Mouse (Mus musculus) bone marrow, adult 2 months (tissue): ENCODE data around the gene Slc35e2. TPM values are rescaled to one million over a fixed set of nuclear protein-coding genes. Genes with fewer than 3 reads are reported as not detected.

Experiments
- H3K27ac ChIP-seq: fragments of 200-500 bp; 2 replicates; pipeline ENCODE4 v1.5.1; 2012; ENCODE audit warnings: low read depth, mild to moderate bottlenecking, control low read depth, inconsistent platforms, low read length; ENCODE audit not compliant: control insufficient read depth, poor library complexity, insufficient read depth
- H3K4me1 ChIP-seq: fragments of 200-500 bp; 2 replicates; pipeline ENCODE4 v1.6.1; 2011; ENCODE audit warnings: low read length; ENCODE audit not compliant: control insufficient read depth, insufficient read depth
- H3K4me3 ChIP-seq: fragments of 200-500 bp; replicated peaks from 2 replicates; pipeline ENCODE3; 2011; ENCODE audit warnings: mild to moderate bottlenecking, low read depth, low read length, control low read depth; ENCODE audit not compliant: control insufficient read depth
- CTCF ChIP-seq: fragments of 200-500 bp; IDR thresholded peaks from 2 replicates; pipeline ENCODE4 v1.5.1; 2011; ENCODE audit warnings: low read length, control low read depth; ENCODE audit not compliant: control insufficient read depth, insufficient read depth
- POLR2A ChIP-seq: fragments of 200-500 bp; IDR thresholded peaks from 2 replicates; pipeline ENCODE4 v1.6.1; 2011; ENCODE audit warnings: low read depth, mild to moderate bottlenecking, control low read depth, low read length, borderline replicate concordance; ENCODE audit not compliant: control insufficient read depth
- WGBS: fragments of 180-500 bp; shearing (Covaris S2); methylation state at CpG from one replicate; pipeline ENCODE4 v1.1.7; 2018; 5-methylcytosine and 5-hydroxymethylcytosine counted together
- polyA plus RNA-seq: library from polyadenylated mRNA; stranded (reverse); fragments of >200 nt; gene quantifications from 2 replicates; pipeline ENCODE4 v1.2.4, GENCODE M21; 2011; ENCODE audit warnings: low replicate concordance; ENCODE audit not compliant: missing spikeins, insufficient read depth, insufficient read length

Slc35e2 gene
- polyA plus RNA-seq, 1 experiment = 8.4 TPM

- WGBS = 60% methylated on average over 2 of the region's 2 CpGs
- no peak overlapping the region for H3K4me3 ChIP-seq
- no peak for TF ChIP-seq CTCF
- no peak for TF ChIP-seq POLR2A
- H3K27ac ChIP-seq = no peak overlapping the region
- H3K4me1 ChIP-seq = no peaks in the 10 kb centered on the region; the same call in 1 of the 2 replicates
These were observed 29.8 kb upstream of the Slc35e2 start for GRCm38 (mm10) chr4:155571442-155571841.

- Histone ChIP-seq H3K4me3 (no peak overlapping the region), H3K4me1 (no peaks in the 10 kb centered on the region), H3K27ac (no peak overlapping the region)
- no peak for TF ChIP-seq POLR2A
- TF ChIP-seq CTCF = no peak
- WGBS = 70% methylated on average over 2 of the region's 2 CpGs
These were observed 28.1 kb upstream of the Slc35e2 start for GRCm38 (mm10) chr4:155573155-155573554.

GRCm38 (mm10) chr4:155573876-155574275, 27.3 kb upstream of the Slc35e2 start:
- H3K4me3 ChIP-seq = no peak overlapping the region
- WGBS = 81% methylated on average over 9 of the region's 9 CpGs
- no peaks in the 10 kb centered on the region for H3K4me1 ChIP-seq
- H3K27ac ChIP-seq = no peak overlapping the region
- no peak for TF ChIP-seq CTCF
- no peak for TF ChIP-seq POLR2A

GRCm38 (mm10) chr4:155574931-155575330, 26.3 kb upstream of the Slc35e2 start:
- Histone ChIP-seq H3K4me3 (no peak overlapping the region), H3K4me1 (no peaks in the 10 kb centered on the region), H3K27ac (no peak overlapping the region)
- 2% methylated on average over 11 of the region's 11 CpGs for WGBS
- no peak for TF ChIP-seq POLR2A
- no peak for TF ChIP-seq CTCF

- H3K4me1 ChIP-seq = no peaks in the 10 kb centered on the region
- H3K4me3 ChIP-seq = no peak overlapping the region
- TF ChIP-seq POLR2A (no peak), CTCF (no peak)
- H3K27ac ChIP-seq = no peak overlapping the region
- WGBS = 86% methylated on average over 8 of the region's 8 CpGs
These were observed 25.7 kb upstream of the Slc35e2 start for GRCm38 (mm10) chr4:155575521-155575920.

- H3K27ac ChIP-seq = no peak overlapping the region
- TF ChIP-seq POLR2A (no peak), CTCF (no peak)
- no peaks in the 10 kb centered on the region for H3K4me1 ChIP-seq
- no peak overlapping the region for H3K4me3 ChIP-seq
- 89% methylated on average over 9 of the region's 9 CpGs for WGBS
These were observed 24.1 kb upstream of the Slc35e2 start for GRCm38 (mm10) chr4:155577132-155577531.

GRCm38 (mm10) chr4:155577741-155578140, 23.5 kb upstream of the Slc35e2 start:
- Histone ChIP-seq H3K4me3 (no peak overlapping the region), H3K4me1 (no peaks in the 10 kb centered on the region), H3K27ac (no peak overlapping the region)
- WGBS = 91% methylated on average over 5 of the region's 5 CpGs
- TF ChIP-seq POLR2A (no peak), CTCF (no peak)

- 84% methylated on average over 7 of the region's 7 CpGs for WGBS
- H3K4me3 ChIP-seq = no peak overlapping the region
- no peak overlapping the region for H3K27ac ChIP-seq
- H3K4me1 ChIP-seq = no peaks in the 10 kb centered on the region
- TF ChIP-seq CTCF (no peak), POLR2A (no peak)
These were observed 22.7 kb upstream of the Slc35e2 start for GRCm38 (mm10) chr4:155578336-155579125.
